Mouse (Mus musculus) spleen, postnatal 36 days (tissue): ENCODE results near the gene Otud5.
"Not testable (repeated sequence)": the region's sequence is repeated elsewhere in the genome, so short reads cannot be mapped to it uniquely, and the experiment has no call there.

Source experiments
- DNase-seq, 2 experiments: peaks; one replicate each; pipeline ENCODE4 v3.0.0; 2022; ENCODE audit warnings: low spot score in 2 of 2, mixed read lengths in 1 of 2

Gene Otud5

DNA sequence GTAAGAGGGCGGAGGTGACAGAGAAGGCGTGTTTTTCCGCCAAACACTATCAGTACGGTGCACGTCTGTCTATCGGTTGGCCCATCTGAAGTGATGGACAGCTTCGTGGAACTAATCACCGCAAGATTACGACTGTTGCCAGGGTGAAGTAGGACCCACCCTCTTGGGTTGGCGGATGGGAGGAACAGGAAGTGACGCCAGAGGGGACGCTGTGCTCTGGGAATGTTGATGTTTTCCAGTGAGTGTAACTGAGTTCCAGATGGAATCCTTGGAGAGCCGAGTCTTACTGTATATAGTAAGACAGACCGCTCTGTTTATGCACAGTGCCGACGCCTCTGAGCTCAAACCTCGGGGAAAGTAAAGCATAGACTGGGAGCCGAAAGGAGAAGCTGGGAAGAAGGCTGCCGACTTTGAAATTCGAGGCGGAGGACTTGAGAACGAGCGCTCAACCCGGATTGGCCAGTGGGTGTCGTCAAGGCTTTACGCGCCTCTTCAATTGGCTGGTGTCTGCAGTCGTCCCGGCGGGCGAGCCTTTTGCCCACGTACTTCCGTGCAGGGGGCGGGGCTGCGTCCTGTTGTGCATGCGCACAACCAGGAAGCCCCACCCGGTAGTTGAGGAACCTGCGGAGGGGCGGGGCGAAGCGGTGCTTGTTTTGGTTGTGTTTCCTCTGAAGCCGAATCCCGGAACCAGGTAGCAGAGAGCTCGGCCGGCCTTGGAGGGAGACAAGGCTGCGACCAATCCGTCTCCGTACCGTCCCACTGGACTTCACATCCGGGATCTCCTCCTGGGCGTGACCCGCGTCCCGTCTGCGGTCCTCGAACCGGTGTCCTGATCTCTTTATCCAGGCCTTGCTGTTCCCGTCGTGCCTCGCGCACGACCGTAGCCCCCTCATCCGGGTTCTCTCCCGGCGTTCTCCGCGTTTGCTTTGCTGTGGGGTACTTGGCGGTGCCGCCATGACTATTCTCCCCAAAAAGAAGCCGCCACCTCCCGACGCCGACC, at the start of gene Otud5:
Otud5 (plus strand) TSS at position 202 of the 1,000 bp plus-strand sequence.
- peak; percentile 96 for DNase-seq

DNA sequence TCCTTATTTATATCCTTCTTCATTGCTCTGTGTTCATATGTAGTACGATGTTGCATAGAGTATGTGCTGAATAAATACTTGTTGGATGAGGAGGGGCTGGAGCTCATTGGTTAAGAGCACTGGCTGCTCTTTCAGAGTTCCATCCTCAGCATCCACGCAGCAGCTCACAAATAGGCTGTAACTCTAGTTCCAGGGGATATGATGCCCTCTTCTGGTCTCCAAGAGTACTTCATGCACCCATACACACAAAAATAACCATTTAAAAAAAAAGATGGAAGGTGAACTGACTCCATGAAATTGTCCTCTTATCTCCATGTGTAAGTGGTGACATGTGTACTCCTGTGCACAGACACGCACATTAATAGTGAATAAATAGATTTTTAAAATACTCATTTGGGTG, 47.8 kb upstream of the Otud5 start:
- no peak for DNase-seq

DNA sequence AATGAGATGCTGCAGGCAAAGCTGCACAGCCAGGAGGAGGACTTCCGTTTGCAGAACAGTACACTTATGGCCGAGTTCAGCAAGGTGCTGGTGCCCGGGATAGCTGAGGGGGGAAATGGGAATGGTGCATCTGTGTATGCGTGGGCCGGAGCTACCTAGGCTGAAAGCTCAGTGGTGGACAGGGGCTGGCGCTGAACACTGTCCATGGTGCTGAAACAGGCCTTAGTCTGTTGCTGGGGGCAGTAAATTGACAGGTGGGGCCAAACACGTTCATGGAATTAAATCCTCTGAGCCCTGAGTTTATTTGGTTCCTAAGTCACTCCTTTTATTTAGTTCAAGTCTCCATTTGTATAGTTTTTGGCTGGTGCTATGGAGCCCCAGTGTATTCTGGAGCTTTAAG, 46.1 kb upstream of the Otud5 start:
- no peak for DNase-seq

GRCm38 (mm10) chrX:7797327-7797726, 43.8 kb upstream of the Otud5 start:
- no peak for DNase-seq

DNA sequence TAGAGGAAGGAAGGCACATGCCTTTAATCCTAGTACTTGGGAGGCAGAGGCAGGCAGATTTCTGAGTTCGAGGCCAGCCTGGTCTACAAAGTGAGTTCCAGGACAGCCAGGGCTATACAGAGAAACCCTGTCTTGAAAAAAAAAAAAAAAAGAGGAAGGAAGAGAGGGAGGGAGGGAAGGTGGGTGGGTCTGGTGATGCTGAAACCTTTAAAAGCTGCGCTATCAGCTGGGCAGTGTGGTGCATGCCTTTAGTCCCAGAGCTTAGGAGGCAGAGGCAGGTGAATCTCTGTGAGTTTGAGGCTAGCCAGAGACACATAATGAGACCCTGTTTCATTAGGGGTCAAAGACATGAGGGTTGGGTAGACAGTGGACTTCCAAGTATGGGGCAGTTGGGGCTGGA, 39.0 kb upstream of the Otud5 start:
- not testable (repeated sequence) for DNase-seq

DNA sequence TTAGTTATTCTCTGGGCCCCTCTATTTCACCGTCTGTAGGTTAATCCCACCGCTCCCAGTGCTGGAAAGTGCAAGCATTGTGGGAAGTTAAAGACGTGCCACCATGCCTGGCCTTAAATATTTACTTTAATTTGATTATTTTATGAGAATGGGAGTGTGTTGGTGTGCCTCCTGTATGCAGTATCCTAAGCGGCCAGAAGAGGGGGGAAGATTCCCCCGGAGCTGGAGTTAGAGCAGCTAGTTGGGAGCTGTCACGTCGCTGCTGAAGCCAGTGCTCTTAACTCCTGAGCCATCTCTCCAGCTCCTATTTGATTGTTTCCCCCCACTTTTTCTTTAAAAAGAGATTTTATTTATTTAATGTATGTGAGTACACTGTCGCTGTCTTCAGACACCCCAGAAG, 26.1 kb upstream of the Otud5 start:
- DNase-seq, result peak in 1 of 2 experiments; percentile 33

GRCm38 (mm10) chrX:7821865-7822779, 19.0 kb upstream of the Otud5 start, which contains the start of gene Kcnd1:
Gene Kcnd1 (plus strand): TSS chrX:7822289.
- no peak for DNase-seq

- peak; percentile 35 to 59 for DNase-seq
Observed at GRCm38 (mm10) chrX:7837146-7837545, 4.0 kb upstream of the Otud5 start.

GRCm38 (mm10) chrX:7840842-7841162, 362 bp upstream of the Otud5 start:
- no peak for DNase-seq

DNA sequence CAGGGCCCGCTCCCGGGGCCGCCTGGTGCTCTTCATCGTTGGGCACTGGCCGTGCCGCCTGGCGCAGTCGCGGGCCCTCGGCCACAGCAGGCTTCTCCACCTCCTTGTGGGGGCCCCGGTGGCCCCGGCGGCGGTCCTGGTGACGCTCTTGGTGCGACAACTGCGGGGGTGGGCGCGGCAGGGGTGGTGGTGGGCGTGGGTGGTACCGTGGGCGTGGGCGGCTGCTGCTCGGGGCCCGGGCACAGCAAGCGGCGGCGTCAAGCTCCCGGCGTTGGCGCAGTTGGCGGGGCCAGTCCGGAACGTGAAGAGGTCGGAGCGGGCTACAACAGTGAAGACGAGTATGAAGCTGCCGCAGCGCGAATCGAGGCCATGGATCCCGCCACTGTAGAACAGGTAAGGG, 1.2 kb downstream of the Otud5 start:
- peak in 1 of 2 experiments; percentile 20 for DNase-seq

GRCm38 (mm10) chrX:7847845-7848244, 6.7 kb downstream of the Otud5 start:
- DNase-seq, result no peak

- peak; percentile 39 to 42 for DNase-seq
Observed at GRCm38 (mm10) chrX:7854578-7854977, 13.4 kb downstream of the Otud5 start.

- no peak for DNase-seq
Observed at GRCm38 (mm10) chrX:7859191-7859753, 18.1 kb downstream of the Otud5 start.

DNA sequence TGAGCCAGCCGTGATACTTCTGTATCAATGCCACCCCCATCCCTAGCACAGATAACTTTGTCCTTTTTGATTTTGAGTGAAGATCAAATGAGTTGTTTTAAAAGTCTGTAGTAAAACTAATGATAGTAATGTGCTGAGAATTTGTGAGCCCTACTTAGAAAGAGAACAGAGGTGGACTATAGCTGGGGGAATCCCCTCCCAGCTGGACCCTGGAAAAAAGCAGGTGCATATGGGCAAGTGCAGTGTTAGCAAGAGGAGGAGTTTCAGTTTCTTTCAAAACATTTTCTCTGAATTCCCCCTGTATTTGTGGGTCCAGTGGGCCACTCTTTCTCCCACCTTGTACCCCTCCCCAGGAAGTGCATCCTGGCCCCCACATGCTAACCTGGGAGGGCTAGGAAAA, 22.0 kb downstream of the Otud5 start:
- DNase-seq, result no peak

GRCm38 (mm10) chrX:7864551-7864950, 23.4 kb downstream of the Otud5 start:
- DNase-seq, result peak; percentile 53 to 55

GRCm38 (mm10) chrX:7865343-7865742, 24.2 kb downstream of the Otud5 start:
- DNase-seq, result peak; percentile 44 to 47

GRCm38 (mm10) chrX:7865786-7866185, 24.6 kb downstream of the Otud5 start:
- no peak for DNase-seq

DNA sequence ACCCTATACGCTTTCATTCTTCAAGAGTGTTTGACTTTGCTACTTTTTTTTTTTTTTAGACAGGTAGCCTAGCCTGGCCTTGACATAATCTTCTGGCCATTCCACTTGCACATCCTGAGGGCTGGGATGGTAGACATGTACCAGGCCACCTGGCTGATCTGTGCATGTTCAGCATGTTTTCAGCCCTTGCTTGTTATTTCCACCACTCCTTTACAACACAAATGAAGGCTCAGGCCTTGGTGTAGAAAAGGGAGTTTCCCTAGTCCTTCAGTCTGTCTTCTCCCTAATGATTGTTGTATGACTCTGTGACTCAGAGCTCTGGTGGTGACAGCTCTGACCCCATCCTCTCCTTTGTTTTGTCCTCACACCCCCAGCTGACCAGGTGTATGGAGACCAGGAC, 26.0 kb downstream of the Otud5 start:
- DNase-seq, result no peak

DNA sequence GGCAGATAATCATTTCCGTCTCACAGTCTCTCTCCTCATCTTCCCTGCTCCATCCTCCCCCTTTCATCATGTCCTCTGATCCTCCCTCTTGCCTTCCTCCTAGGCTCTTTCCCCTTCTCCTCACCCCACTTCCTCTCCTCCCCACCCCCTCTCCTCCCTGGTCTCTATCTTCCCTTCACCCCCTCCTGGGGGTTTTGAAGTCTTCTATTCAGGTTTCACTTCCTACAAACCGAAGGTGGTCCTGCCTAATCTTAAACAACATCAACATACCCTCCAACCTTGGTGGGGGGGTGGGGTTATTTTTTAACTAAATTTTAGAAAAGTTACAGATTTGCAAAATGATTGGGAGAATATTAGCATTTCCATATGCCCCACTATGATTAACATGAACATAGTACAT, 27.3 kb downstream of the Otud5 start:
- no peak for DNase-seq

GRCm38 (mm10) chrX:7869826-7870225, 28.7 kb downstream of the Otud5 start:
- DNase-seq, result no peak

- DNase-seq, result peak; percentile 90 to 91
Observed at GRCm38 (mm10) chrX:7878007-7878419, 36.8 kb downstream of the Otud5 start, which contains the start of gene Pim2. Gene Pim2 (plus strand): TSS chrX:7878262.

DNA sequence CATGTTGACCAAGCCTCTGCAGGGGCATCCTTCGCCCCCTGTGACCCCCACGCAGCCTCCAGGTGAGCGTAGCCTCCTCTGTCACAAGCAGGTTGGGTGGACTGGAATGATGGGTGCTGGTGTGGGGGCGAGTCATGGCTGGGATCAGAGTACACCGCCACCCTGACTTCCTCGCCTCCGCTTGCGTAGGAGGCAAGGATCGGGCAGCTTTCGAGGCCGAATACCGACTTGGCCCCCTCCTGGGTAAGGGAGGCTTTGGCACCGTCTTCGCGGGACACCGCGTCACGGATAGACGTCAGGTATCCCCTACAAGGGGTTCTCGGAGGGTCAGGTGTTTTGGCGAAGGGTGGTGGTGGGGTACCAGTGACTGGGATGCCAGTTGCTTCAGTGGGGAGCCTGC, 37.3 kb downstream of the Otud5 start:
- DNase-seq, result no peak
